ENCODE assay signal across 18 mouse cellular contexts in the genomic region with DNA sequence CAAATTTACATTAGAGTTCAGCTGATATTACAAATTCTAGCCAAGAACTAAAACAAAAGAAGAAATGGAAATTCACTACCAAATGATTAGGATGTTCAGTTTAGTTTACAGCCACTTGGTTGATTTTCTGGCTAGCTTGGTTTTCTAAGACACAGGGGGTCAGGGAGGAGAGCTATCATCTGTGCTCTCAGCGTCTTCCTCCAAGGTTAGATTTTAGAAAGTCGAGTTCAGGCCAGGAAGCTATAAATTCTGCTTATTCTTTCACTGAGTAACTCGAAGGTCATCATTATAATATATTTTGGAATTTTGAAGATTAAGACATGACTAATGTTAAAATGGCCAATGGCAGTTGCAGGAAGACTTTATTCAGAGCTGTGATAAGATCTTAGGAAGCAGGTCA.
"Had no signal": no experiment of that assay in that cellular context is flagged by ENCODE, and none has a peak within 500 bp of the region (broad histone marks: within the 10 kb centered on the region; RNA-seq: fewer than 3 reads in every experiment).

No protein-coding gene starts in this region.

- DNase-seq: kidney, adult 9 months; liver, postnatal 0 days; lung, embryonic 14.5 days; right cerebral cortex, adult 18-20 months; right cerebral cortex, postnatal 14 days; right cerebral cortex, postnatal 4 days; thymus, adult 2 months; thymus, postnatal 14 days; thymus, postnatal 4 days had no signal

- H3K27me3 ChIP-seq: limb, embryonic 12.5 days; limb, embryonic 15.5 days; midbrain, embryonic 15.5 days; neural tube, embryonic 12.5 days; neural tube, embryonic 15.5 days had no signal

- H3K4me3 ChIP-seq: limb, embryonic 12.5 days; limb, embryonic 15.5 days; midbrain, embryonic 12.5 days; midbrain, embryonic 15.5 days; neural tube, embryonic 12.5 days; neural tube, embryonic 15.5 days had no signal

- H3K27ac ChIP-seq: limb, embryonic 12.5 days; limb, embryonic 15.5 days; liver, embryonic 14.5 days; macrophage; midbrain, embryonic 12.5 days; midbrain, embryonic 15.5 days; neural tube, embryonic 12.5 days; neural tube, embryonic 15.5 days; stomach, postnatal 0 days had no signal

- H3K36me3 ChIP-seq: limb, embryonic 12.5 days; limb, embryonic 15.5 days; midbrain, embryonic 12.5 days; midbrain, embryonic 15.5 days; neural tube, embryonic 12.5 days; neural tube, embryonic 15.5 days had no signal
